Comparison of ENCODE assay signal across 8 mouse cellular contexts in the genomic region with DNA sequence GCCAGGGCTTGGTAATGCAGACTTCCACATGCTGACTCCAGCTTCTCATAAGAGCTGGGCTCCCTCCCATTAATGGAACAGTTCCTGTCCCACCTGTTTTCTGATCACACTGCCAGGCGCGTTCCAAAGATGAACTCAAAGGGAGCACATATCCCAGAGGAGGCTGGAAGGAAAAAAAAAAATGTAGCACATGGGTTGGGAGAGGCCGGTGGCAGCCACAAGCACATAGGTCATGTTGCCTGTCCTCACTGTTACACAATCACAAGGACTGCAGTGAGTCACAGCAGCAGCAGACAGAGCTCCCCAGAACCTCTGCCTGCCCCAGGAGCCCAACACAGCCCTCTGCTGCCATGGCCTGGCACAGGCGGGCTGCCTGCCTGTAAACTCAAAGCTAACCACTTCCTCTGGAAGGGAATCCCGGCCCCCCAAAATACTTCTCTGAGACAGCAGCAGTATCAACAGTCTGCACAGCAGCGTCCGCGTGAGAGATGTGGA.
A peak's percentile ranks its signal among the peaks of the same experiment; 100 is the strongest.
DNase-seq lines count a peak whose midpoint lies in the region; ATAC-seq and TF ChIP-seq lines count a peak whose summit lies in the region.

No protein-coding gene starts in this region.

- H3K9ac ChIP-seq in ES-Bruce4 (ENCODE audit: low read depth, poor library complexity, severe bottlenecking), result peak overlapping the region; percentile 27; the same call in 1 of the 2 replicates
- no peak overlapping the region for H3K9ac ChIP-seq in liver, embryonic 16.5 days (ENCODE audit: low read depth, low read length)
- no peak overlapping the region for H3K9ac ChIP-seq in forebrain, embryonic 14.5 days (ENCODE audit: low read length)

- H3K4me1 ChIP-seq in ES-Bruce4 (ENCODE audit: control insufficient read depth, insufficient read depth, low read length), result peaks cover 8% of the 10 kb centered on the region
- peaks cover 2% of the 10 kb centered on the region; the same call in 1 of the 2 replicates for H3K4me1 ChIP-seq in liver, embryonic 16.5 days (ENCODE audit: control insufficient read depth, low read depth, low read length)
- peaks cover 18% of the 10 kb centered on the region for H3K4me1 ChIP-seq in small intestine, adult 2 months (ENCODE audit: control insufficient read depth, insufficient read depth, insufficient read length, low read length)
- H3K4me1 ChIP-seq in forebrain, embryonic 14.5 days (ENCODE audit: control insufficient read depth, insufficient read depth, low read length), result no peaks in the 10 kb centered on the region

- no peak for TF ChIP-seq EP300 in ES-Bruce4 (IDR thresholded peaks at IDR 0.05; ENCODE audit: insufficient read depth, low read depth, low read length)

- 26% methylated on average over 8 of the region's 8 CpGs for WGBS in liver, embryonic 16.5 days (ENCODE audit: insufficient replicate concordance)
- WGBS in small intestine, adult 2 months, result 58% methylated on average over 8 of the region's 8 CpGs
- 85% methylated on average over 8 of the region's 8 CpGs for WGBS in forebrain, embryonic 14.5 days

- no peak overlapping the region for H3K4me3 ChIP-seq in ES-Bruce4 (ENCODE audit: low read depth, low read length)
- no peak overlapping the region for H3K4me3 ChIP-seq in liver, embryonic 16.5 days (ENCODE audit: low read depth, low read length)
- no peak overlapping the region for H3K4me3 ChIP-seq in small intestine, adult 2 months (ENCODE audit: low read depth, low read length)
- no peak overlapping the region for H3K4me3 ChIP-seq in forebrain, embryonic 14.5 days (ENCODE audit: low read depth, low read length)

- no peaks in the 10 kb centered on the region for H3K9me3 ChIP-seq in ES-Bruce4 (replicated peaks; ENCODE audit: control insufficient read depth, insufficient read depth, low read length, poor library complexity, severe bottlenecking)
- H3K9me3 ChIP-seq in liver, embryonic 16.5 days (replicated peaks; ENCODE audit: control insufficient read depth, low read length), result no peaks in the 10 kb centered on the region
- no peaks in the 10 kb centered on the region for H3K9me3 ChIP-seq in forebrain, embryonic 14.5 days (replicated peaks; ENCODE audit: control insufficient read depth, low read length)

- TF ChIP-seq CTCF in ES-Bruce4 (IDR thresholded peaks at IDR 0.05; ENCODE audit: low read depth, low read length), result no peak
- peak; percentile 19; the same call in 1 of the 2 replicates for TF ChIP-seq CTCF in small intestine, adult 2 months (IDR thresholded peaks at IDR 0.05; ENCODE audit: extremely low read depth, insufficient read length, insufficient replicate concordance, low read depth, low read length)

- no peaks in the 10 kb centered on the region for H3K36me3 ChIP-seq in ES-Bruce4 (ENCODE audit: control insufficient read depth, insufficient read depth, low read length, poor library complexity, severe bottlenecking)
- no peaks in the 10 kb centered on the region for H3K36me3 ChIP-seq in liver, embryonic 16.5 days (ENCODE audit: control insufficient read depth, insufficient read depth)
- no peaks in the 10 kb centered on the region for H3K36me3 ChIP-seq in small intestine, adult 2 months (ENCODE audit: control insufficient read depth, insufficient read depth, low read length)
- H3K36me3 ChIP-seq in forebrain, embryonic 14.5 days (ENCODE audit: control insufficient read depth, insufficient read depth, low read length), result no peaks in the 10 kb centered on the region

- H3K27me3 ChIP-seq in ES-Bruce4 (ENCODE audit: control insufficient read depth, insufficient read depth, low read length, poor library complexity, severe bottlenecking), result no peaks in the 10 kb centered on the region
- no peaks in the 10 kb centered on the region for H3K27me3 ChIP-seq in liver, embryonic 16.5 days (ENCODE audit: control insufficient read depth, insufficient read depth, low read depth, low read length)
- H3K27me3 ChIP-seq in small intestine, adult 2 months (ENCODE audit: control insufficient read depth, insufficient read depth, low read length), result no peaks in the 10 kb centered on the region
- no peaks in the 10 kb centered on the region for H3K27me3 ChIP-seq in forebrain, embryonic 14.5 days (replicated peaks; ENCODE audit: control insufficient read depth, insufficient read depth, low read length)

- no peak overlapping the region for H3K4me2 ChIP-seq in liver, embryonic 16.5 days (ENCODE audit: low read depth, low read length)
- no peak overlapping the region for H3K4me2 ChIP-seq in forebrain, embryonic 14.5 days (ENCODE audit: low read length)

- peak; percentile 89 for ATAC-seq in liver, embryonic 16.5 days (ENCODE audit: low read depth)
- no peak for ATAC-seq in forebrain, embryonic 14.5 days

- no peak overlapping the region for H3K27ac ChIP-seq in ES-Bruce4 (ENCODE audit: insufficient read depth, low read length)
- H3K27ac ChIP-seq in liver, embryonic 16.5 days (ENCODE audit: low read length), result peak overlapping the region; percentile 45
- peak overlapping the region; percentile 6; the same call in 1 of the 2 replicates for H3K27ac ChIP-seq in small intestine, adult 2 months (ENCODE audit: insufficient read depth, low read depth, low read length)
- H3K27ac ChIP-seq in forebrain, embryonic 14.5 days (ENCODE audit: low read depth, low read length), result no peak overlapping the region

- no peak for TF ChIP-seq POLR2A in ES-Bruce4 (IDR thresholded peaks at IDR 0.05; ENCODE audit: insufficient read depth, low read length)
- no peak for TF ChIP-seq POLR2A in small intestine, adult 2 months (IDR thresholded peaks at IDR 0.05; ENCODE audit: low read depth, low read length)

- DNase-seq in adrenal gland, adult 8-10 months, result peak; percentile 88
- DNase-seq in heart, adult 8-10 months (ENCODE audit: low spot score), result peak; percentile 56
- DNase-seq in cerebellum, adult 11-12 months, result no peak
- DNase-seq in forebrain, embryonic 14.5 days (ENCODE audit: low spot score), result no peak
- no peak for DNase-seq in embryo, embryonic 10.5 days (ENCODE audit: low spot score)

Comparison
In these comparisons a context has a peak if more than half of its experiments do, and no peak if none do; other contexts are left out.
1. H3K27ac ChIP-seq: peak in liver, embryonic 16.5 days (single experiment) and small intestine, adult 2 months (single experiment); none in ES-Bruce4 (single experiment) and forebrain, embryonic 14.5 days (single experiment).
2. DNase-seq: peak in adrenal gland, adult 8-10 months (single experiment) and heart, adult 8-10 months (single experiment); none in cerebellum, adult 11-12 months (single experiment), forebrain, embryonic 14.5 days (single experiment) and embryo, embryonic 10.5 days (single experiment).